In genomic region chr11:50520162-50520561, GRCm38 (mm10) we compare ENCODE assay signal across 18 mouse cellular contexts.
DNase-seq lines count a peak whose midpoint lies in the region; ATAC-seq and TF ChIP-seq lines count a peak whose summit lies in the region.
"Had no signal": no experiment of that assay in that cellular context is flagged by ENCODE, and none has a peak within 500 bp of the region (broad histone marks: within the 10 kb centered on the region; RNA-seq: fewer than 3 reads in every experiment).

No protein-coding gene starts in this region.

- no peak for TF ChIP-seq CTCF in hindbrain, postnatal 0 days (IDR thresholded peaks at IDR 0.05; ENCODE audit: low read depth)
- no peak for TF ChIP-seq CTCF in midbrain, postnatal 0 days (IDR thresholded peaks at IDR 0.05)

- H3K36me3 ChIP-seq in hindbrain, postnatal 0 days (ENCODE audit: insufficient read depth, low read length): no peaks in the 10 kb centered on the region
- no peaks in the 10 kb centered on the region for H3K36me3 ChIP-seq in hindbrain, embryonic 12.5 days
- H3K36me3 ChIP-seq in midbrain, postnatal 0 days (ENCODE audit: insufficient read depth, low read length): no peaks in the 10 kb centered on the region
- no peaks in the 10 kb centered on the region for H3K36me3 ChIP-seq in midbrain, embryonic 13.5 days
- H3K36me3 ChIP-seq: embryonic facial prominence, embryonic 12.5 days; heart, embryonic 12.5 days; hindbrain, embryonic 10.5 days had no signal

- H3K4me1 ChIP-seq in hindbrain, postnatal 0 days (ENCODE audit: insufficient read depth, low read length): no peaks in the 10 kb centered on the region
- peaks cover 3% of the 10 kb centered on the region; the same call in 1 of the 2 replicates for H3K4me1 ChIP-seq in hindbrain, embryonic 12.5 days
- no peaks in the 10 kb centered on the region for H3K4me1 ChIP-seq in midbrain, postnatal 0 days (ENCODE audit: insufficient read depth, low read length)
- H3K4me1 ChIP-seq in midbrain, embryonic 13.5 days (replicated peaks): 0 out of 2 replicates have a peak, but pooled peaks cover 5% of the 10 kb centered on the region
- H3K4me1 ChIP-seq: embryonic facial prominence, embryonic 12.5 days; forebrain, embryonic 13.5 days; heart, embryonic 12.5 days had no signal

- no peak overlapping the region for H3K9ac ChIP-seq in hindbrain, postnatal 0 days (replicated peaks; ENCODE audit: low read length)
- H3K9ac ChIP-seq in hindbrain, embryonic 12.5 days: no peak overlapping the region
- no peak overlapping the region for H3K9ac ChIP-seq in midbrain, postnatal 0 days (replicated peaks; ENCODE audit: low read length, poor library complexity, severe bottlenecking)
- no peak overlapping the region for H3K9ac ChIP-seq in midbrain, embryonic 13.5 days (replicated peaks)
- H3K9ac ChIP-seq: embryonic facial prominence, embryonic 12.5 days; forebrain, embryonic 13.5 days; forebrain, postnatal 0 days; heart, embryonic 12.5 days had no signal

- 47% methylated on average over 9 of the region's 9 CpGs for WGBS in hindbrain, postnatal 0 days
- WGBS in hindbrain, embryonic 12.5 days: 77% methylated on average over 9 of the region's 9 CpGs
- 45% methylated on average over 9 of the region's 9 CpGs for WGBS in midbrain, postnatal 0 days
- 67% methylated on average over 9 of the region's 9 CpGs for WGBS in midbrain, embryonic 13.5 days

- ATAC-seq in hindbrain, postnatal 0 days: no peak
- no peak for ATAC-seq in hindbrain, embryonic 12.5 days (ENCODE audit: low FRiP score)
- no peak for ATAC-seq in midbrain, postnatal 0 days (ENCODE audit: low FRiP score)
- ATAC-seq in midbrain, embryonic 13.5 days: no peak
- ATAC-seq in erythroid progenitor cell, adult 5-6 weeks (replicated peaks; ENCODE audit: low FRiP score, poor library complexity, severe bottlenecking): no peak
- ATAC-seq: forebrain, embryonic 13.5 days; forebrain, postnatal 0 days had no signal

- no peaks in the 10 kb centered on the region for H3K27me3 ChIP-seq in hindbrain, postnatal 0 days (ENCODE audit: insufficient read depth, low read length)
- H3K27me3 ChIP-seq in hindbrain, embryonic 12.5 days: no peaks in the 10 kb centered on the region
- no peaks in the 10 kb centered on the region for H3K27me3 ChIP-seq in midbrain, postnatal 0 days (ENCODE audit: insufficient read depth, low read length)
- H3K27me3 ChIP-seq in midbrain, embryonic 13.5 days: no peaks in the 10 kb centered on the region
- H3K27me3 ChIP-seq: embryonic facial prominence, embryonic 12.5 days; forebrain, embryonic 13.5 days; heart, embryonic 12.5 days had no signal

- H3K4me2 ChIP-seq in hindbrain, postnatal 0 days (ENCODE audit: low read depth, low read length): no peak overlapping the region
- H3K4me2 ChIP-seq in hindbrain, embryonic 12.5 days (replicated peaks): no peak overlapping the region
- H3K4me2 ChIP-seq in midbrain, postnatal 0 days (ENCODE audit: low read depth, low read length, poor library complexity, severe bottlenecking): no peak overlapping the region
- H3K4me2 ChIP-seq in midbrain, embryonic 13.5 days (replicated peaks): no peak overlapping the region
- H3K4me2 ChIP-seq: embryonic facial prominence, embryonic 12.5 days; forebrain, embryonic 13.5 days; heart, embryonic 12.5 days had no signal

- DNase-seq in hindbrain, postnatal 0 days (ENCODE audit: low spot score): peak; percentile 33
- peak; percentile 50 for DNase-seq in layer of hippocampus, adult 9-11 months
- no peak for DNase-seq in layer of hippocampus, adult 18-20 months (ENCODE audit: low spot score in 2 of 2)
- DNase-seq in midbrain, postnatal 0 days (ENCODE audit: low spot score): peak; percentile 45
- DNase-seq in telencephalon, adult 2 months (ENCODE audit: low read depth, low spot score): peak; percentile 54
- DNase-seq: adrenal gland, adult 8-10 months; cerebellum, adult 18-20 months; cerebellum, postnatal 14 days; forebrain, postnatal 0 days; gastrocnemius, adult 2 months; gastrocnemius, postnatal 25 days had no signal

- H3K4me3 ChIP-seq in hindbrain, postnatal 0 days (ENCODE audit: low read length): no peak overlapping the region
- H3K4me3 ChIP-seq in hindbrain, embryonic 12.5 days: no peak overlapping the region
- H3K4me3 ChIP-seq in midbrain, postnatal 0 days (ENCODE audit: low read depth, low read length): no peak overlapping the region
- no peak overlapping the region for H3K4me3 ChIP-seq in midbrain, embryonic 13.5 days (replicated peaks)
- H3K4me3 ChIP-seq: embryonic facial prominence, embryonic 12.5 days; forebrain, embryonic 13.5 days; gastrocnemius, adult 2 months; heart, embryonic 12.5 days; hindbrain, embryonic 10.5 days had no signal

- no peaks in the 10 kb centered on the region for H3K9me3 ChIP-seq in hindbrain, postnatal 0 days (ENCODE audit: low read length)
- H3K9me3 ChIP-seq in hindbrain, embryonic 12.5 days (replicated peaks): no peaks in the 10 kb centered on the region
- H3K9me3 ChIP-seq in midbrain, postnatal 0 days (ENCODE audit: low read length): no peaks in the 10 kb centered on the region
- no peaks in the 10 kb centered on the region for H3K9me3 ChIP-seq in midbrain, embryonic 13.5 days
- H3K9me3 ChIP-seq: embryonic facial prominence, embryonic 12.5 days; forebrain, embryonic 13.5 days had no signal

- H3K27ac ChIP-seq in hindbrain, postnatal 0 days: no peak overlapping the region
- H3K27ac ChIP-seq in hindbrain, embryonic 12.5 days: no peak overlapping the region
- no peak overlapping the region for H3K27ac ChIP-seq in midbrain, postnatal 0 days (ENCODE audit: low read depth, low read length)
- H3K27ac ChIP-seq in midbrain, embryonic 13.5 days: no peak overlapping the region
- H3K27ac ChIP-seq: embryonic facial prominence, embryonic 12.5 days; forebrain, embryonic 13.5 days; gastrocnemius, adult 2 months; hindbrain, embryonic 10.5 days had no signal

Comparison
In these comparisons a context has a peak if more than half of its experiments do, and no peak if none do; other contexts are left out.
1. DNase-seq: peak in hindbrain, postnatal 0 days (single experiment), layer of hippocampus, adult 9-11 months (single experiment), midbrain, postnatal 0 days (single experiment) and telencephalon, adult 2 months (single experiment); none in layer of hippocampus, adult 18-20 months (0 of 2).